Mouse (Mus musculus) spleen, embryonic (tissue): ENCODE measurements around the gene Cdca3.
"Not testable (repeated sequence)": the region's sequence is repeated elsewhere in the genome, so short reads cannot be mapped to it uniquely, and the experiment has no call there.

Source experiments
- CTCF ChIA-PET: fragments of 350-600 bp; sonication (Branson Sonifier 250); formaldehyde crosslinking; loops from one replicate; lab custom pipeline; 2022; lab: Charles Lee

The Cdca3 gene

GRCm38 (mm10) chr6:124808358-124809012 lies 20.9 kb upstream of the Cdca3 start, which contains the start of gene Spsb2:
Gene Spsb2, plus strand, starts transcription at chr6:124808661.
- CTCF ChIA-PET: interaction anchor here (0.8 to 1.2 kb wide), 4 partner anchors 19 to 314 kb away, joined by 3 to 13 read pairs (median 4); no protein-coding TSS in a partner anchor

- CTCF ChIA-PET: interaction anchor here (1.0 to 1.2 kb wide), 2 partner anchors 19 to 93 kb away, joined by 3 read pairs; no protein-coding TSS in a partner anchor
These were observed 20.1 kb upstream of the Cdca3 start for GRCm38 (mm10) chr6:124809052-124809774.

GRCm38 (mm10) chr6:124809775-124810538 lies 19.4 kb upstream of the Cdca3 start:
- CTCF ChIA-PET: interaction anchor here (1.2 kb wide), 1 partner anchor 18 kb away, joined by 3 read pairs; no protein-coding TSS in a partner anchor

GRCm38 (mm10) chr6:124810566-124811402 lies 18.6 kb upstream of the Cdca3 start:
- CTCF ChIA-PET: not testable (repeated sequence)

- CTCF ChIA-PET: no interaction called here
These were observed 18.0 kb upstream of the Cdca3 start for GRCm38 (mm10) chr6:124811403-124811665.

GRCm38 (mm10) chr6:124811701-124812560 lies 17.4 kb upstream of the Cdca3 start:
- CTCF ChIA-PET: no interaction called here

GRCm38 (mm10) chr6:124812848-124813247 lies 16.5 kb upstream of the Cdca3 start:
- CTCF ChIA-PET: interaction anchor here (0.6 kb wide), 1 partner anchor 80 kb away, joined by 3 read pairs; no protein-coding TSS in a partner anchor

GRCm38 (mm10) chr6:124813496-124813895 lies 15.9 kb upstream of the Cdca3 start:
- CTCF ChIA-PET: interaction anchor here (0.6 kb wide), 1 partner anchor 79 kb away, joined by 3 read pairs; no protein-coding TSS in a partner anchor

GRCm38 (mm10) chr6:124813933-124814332 lies 15.4 kb upstream of the Cdca3 start, which contains the start of gene Tpi1:
Gene Tpi1, minus strand, starts transcription at chr6:124814296.
- CTCF ChIA-PET: interaction anchor here (0.6 kb wide), 1 partner anchor 32 kb away, joined by 3 read pairs; no protein-coding TSS in a partner anchor

- CTCF ChIA-PET: interaction anchor here (0.6 kb wide), 5 partner anchors 20 to 57 kb away, joined by 3 to 5 read pairs (median 3); no protein-coding TSS in a partner anchor
These were observed 14.9 kb upstream of the Cdca3 start for GRCm38 (mm10) chr6:124814448-124814847.

GRCm38 (mm10) chr6:124814858-124815774 lies 14.2 kb upstream of the Cdca3 start:
- CTCF ChIA-PET: interaction anchor here (0.6 kb wide), 4 partner anchors 21 to 58 kb away, joined by 3 to 5 read pairs (median 4); no protein-coding TSS in a partner anchor

GRCm38 (mm10) chr6:124816611-124817010 lies 12.7 kb upstream of the Cdca3 start:
- CTCF ChIA-PET: no interaction called here

- CTCF ChIA-PET: no interaction called here
These were observed 12.2 kb upstream of the Cdca3 start for GRCm38 (mm10) chr6:124817125-124817524.

GRCm38 (mm10) chr6:124817563-124817962 lies 11.8 kb upstream of the Cdca3 start:
- CTCF ChIA-PET: no interaction called here

GRCm38 (mm10) chr6:124817971-124818370 lies 11.4 kb upstream of the Cdca3 start:
- CTCF ChIA-PET: no interaction called here

GRCm38 (mm10) chr6:124820891-124821290 lies 8.5 kb upstream of the Cdca3 start:
- CTCF ChIA-PET: interaction anchor here (0.6 kb wide), 1 partner anchor 82 kb away, joined by 3 read pairs; no protein-coding TSS in a partner anchor

- CTCF ChIA-PET: no interaction called here
These were observed 7.3 kb upstream of the Cdca3 start for GRCm38 (mm10) chr6:124822049-124822448.

- CTCF ChIA-PET: interaction anchor here (1.0 kb wide), 1 partner anchor 19 kb away, joined by 3 read pairs; no protein-coding TSS in a partner anchor
These were observed 1.2 kb upstream of the Cdca3 start for GRCm38 (mm10) chr6:124828101-124828592.
